Mouse (Mus musculus) E14TG2a.4 (cell line): ENCODE measurements around the gene Dok3.

ENCODE experiments used
- CTCF ChIP-seq: conservative IDR thresholded peaks from 2 replicates; pipeline ENCODE4 v1.5.1; 2014; ENCODE audit warnings: low read length
- POU5F1 ChIP-seq: IDR thresholded peaks from 2 replicates; pipeline ENCODE4 v1.6.1; 2014; ENCODE audit warnings: low read length, borderline replicate concordance

- no peak for TF ChIP-seq POU5F1
- TF ChIP-seq CTCF, result no peak
Measured at GRCm38 (mm10) chr13:55484520-55485088, 44.5 kb downstream of the Dok3 start.
